Mouse (Mus musculus): ENCODE results near the gene Itm2b.

Gene Itm2b

DNA sequence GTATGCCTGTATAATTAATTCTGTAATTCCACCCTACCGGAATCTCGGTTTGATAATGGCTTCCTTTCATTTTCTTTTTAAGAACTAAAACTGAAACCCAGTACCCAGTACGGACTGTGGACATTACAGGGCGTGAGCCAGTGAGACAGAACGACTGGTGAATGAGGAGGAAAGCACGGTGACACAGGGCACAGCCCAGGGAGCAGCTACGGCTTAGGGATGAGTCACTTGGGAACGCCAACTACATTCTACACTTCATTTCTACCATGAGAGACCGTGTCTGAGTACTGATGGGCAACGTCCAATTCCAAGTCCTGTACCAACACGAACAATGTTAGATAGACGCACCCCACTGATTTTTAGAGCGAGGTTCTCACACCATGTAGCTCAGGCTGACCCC is 16.1 kb downstream of the Itm2b start:
- no peak for DNase-seq (ENCODE audit: low spot score in 2 of 2)

- no peak for DNase-seq (ENCODE audit: low spot score in 2 of 2)
Measured at GRCm38 (mm10) chr14:73368221-73368620, 16.9 kb downstream of the Itm2b start.

GRCm38 (mm10) chr14:73366278-73366677 is 18.8 kb downstream of the Itm2b start:
- no peak for DNase-seq (ENCODE audit: low spot score in 2 of 2)

DNA sequence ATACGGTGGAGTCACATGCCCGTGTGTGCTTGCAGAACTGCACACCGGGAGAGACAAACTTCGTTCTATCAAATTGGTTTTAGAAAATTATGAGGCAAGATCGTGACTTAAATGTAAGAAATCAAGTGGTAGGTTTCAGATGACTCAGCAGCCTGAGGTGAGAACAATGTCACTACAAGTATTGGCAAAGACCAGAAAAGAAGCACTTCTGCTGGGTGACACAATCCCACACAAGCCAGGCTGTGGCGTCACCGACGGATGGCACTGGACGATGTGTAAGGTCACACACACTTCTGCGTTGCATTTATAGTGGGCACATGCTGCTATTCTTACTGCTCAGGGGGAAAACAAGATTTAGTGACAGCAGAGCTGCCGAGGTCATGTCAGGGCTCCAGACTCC is 21.3 kb downstream of the Itm2b start:
- no peak for DNase-seq (ENCODE audit: low spot score in 2 of 2)

GRCm38 (mm10) chr14:73354700-73355099 is 30.4 kb downstream of the Itm2b start:
- DNase-seq (ENCODE audit: low spot score in 2 of 2), result no peak

DNA sequence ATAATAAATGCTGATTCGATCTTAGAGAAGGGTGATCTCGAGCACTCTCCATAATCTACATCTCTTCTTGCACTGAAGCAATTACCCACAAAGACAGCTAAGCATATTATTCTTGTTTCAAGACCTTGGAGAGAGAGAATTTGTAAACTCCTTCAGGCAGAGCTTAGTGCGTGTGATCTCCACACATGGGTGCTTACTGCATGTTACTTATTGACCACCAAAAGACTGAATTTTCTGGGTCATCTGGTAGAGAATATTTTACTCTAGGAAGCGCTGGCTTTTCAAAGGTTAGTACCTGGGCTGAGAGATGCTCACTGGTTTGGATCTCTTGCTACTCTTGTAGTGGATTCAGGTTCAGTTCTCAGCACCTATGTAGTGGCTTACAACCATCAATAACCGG is 34.0 kb downstream of the Itm2b start:
- no peak for DNase-seq (ENCODE audit: low spot score in 2 of 2)

DNA sequence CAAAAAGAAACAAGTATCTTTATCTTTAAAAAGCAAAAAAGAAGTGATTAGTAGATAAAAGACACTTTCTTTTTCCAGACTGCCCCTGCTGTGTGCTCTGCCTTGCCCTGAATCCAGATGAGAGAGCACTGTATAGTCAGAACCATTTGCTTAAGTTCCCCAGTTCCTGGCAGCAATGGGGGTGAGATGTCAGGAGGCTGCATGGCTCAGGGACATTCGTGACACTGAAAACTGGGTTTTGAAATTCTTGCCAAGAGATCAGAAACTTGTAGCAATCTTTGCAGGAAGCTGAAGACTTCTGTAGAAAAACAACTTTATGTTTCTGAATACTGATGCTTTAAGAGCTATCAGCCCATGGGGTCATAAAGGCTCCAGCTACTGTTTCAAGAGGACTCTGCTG is 35.1 kb downstream of the Itm2b start:
- DNase-seq (ENCODE audit: low spot score in 2 of 2), result no peak

DNA sequence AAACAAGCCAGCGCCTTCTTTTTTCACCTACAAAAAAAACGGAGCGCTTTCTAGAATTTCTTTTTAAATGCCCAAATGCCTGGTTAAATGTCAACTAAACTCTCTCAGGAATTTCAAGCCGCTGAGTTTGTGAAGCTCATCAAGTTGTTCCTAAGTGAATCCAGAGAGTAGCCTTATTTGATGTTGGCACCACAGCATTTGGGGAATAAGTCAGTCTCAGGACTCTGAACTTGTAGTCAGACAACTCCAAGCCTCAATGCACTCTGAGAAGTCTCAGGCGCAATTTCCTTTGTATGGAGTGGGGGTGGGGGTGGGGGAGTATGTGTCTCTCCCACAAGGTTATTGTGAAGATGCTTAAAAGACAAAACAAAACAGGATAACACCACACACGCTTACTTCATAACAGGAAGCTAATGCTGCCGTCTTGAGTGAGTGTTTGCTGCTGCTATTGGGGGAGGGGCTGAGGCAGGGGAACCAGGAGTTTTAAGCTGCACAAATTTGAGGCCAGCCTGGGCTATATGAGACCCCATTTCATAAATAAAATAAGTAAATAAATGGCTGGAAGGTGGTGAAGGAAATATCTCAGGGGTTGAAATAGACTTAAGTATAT is 35.9 kb downstream of the Itm2b start:
- no peak for DNase-seq (ENCODE audit: low spot score in 2 of 2)

- DNase-seq (ENCODE audit: low spot score in 2 of 2), result no peak
Measured at GRCm38 (mm10) chr14:73347302-73347701, 37.8 kb downstream of the Itm2b start.

DNA sequence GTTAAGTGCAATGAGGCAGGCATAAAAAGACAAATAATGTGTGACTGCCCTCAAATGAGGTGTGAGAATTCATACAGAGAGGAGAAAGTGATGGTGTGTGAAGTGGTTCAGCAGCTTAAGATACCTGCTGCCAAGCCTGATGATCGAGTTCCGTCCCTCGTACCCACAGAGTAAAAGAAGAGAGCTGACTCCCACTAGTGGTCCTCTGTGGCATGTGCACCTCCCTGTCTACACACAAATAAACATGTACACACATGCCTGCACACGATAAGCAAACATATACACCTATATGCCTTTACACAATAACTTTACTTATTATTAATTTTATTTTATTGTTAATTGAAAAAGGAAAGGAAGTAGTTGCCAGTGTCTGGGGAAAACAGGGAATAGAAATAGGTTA is 39.5 kb downstream of the Itm2b start:
- DNase-seq (ENCODE audit: low spot score in 2 of 2), result no peak

DNA sequence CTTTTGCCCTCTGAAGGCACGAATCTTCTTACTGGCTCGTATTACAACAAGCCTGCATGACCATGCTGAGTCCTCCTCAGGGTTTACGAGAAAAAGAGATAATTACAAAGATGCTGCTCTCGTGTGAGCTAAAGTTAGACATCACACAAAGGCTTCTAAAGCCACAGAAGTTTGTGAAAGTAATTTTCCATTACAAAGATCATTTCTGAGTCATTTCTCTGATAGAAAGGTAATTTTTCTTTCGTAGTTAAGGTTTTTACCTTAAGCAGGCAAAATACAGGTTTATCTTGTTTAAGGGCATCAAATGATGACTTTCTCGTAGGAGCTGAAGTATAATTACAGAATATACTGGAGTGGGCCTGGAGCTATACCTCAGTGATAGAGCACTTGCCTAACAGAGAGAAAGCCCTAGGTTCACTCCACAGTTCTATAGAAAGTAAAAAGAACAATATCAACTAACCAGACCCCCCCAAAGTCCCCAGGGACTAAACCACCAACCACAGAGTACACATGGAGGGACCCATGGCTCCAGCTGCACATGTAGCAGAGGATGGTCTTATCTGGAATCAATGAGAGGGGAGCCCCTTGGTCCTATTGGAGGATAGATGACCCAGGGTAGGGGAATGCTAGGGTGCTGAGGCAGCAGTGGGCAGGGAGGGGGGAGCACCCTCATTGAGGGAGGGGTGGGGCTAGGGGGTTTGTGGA is 44.9 kb downstream of the Itm2b start:
- DNase-seq (ENCODE audit: low spot score in 2 of 2), result peak in 1 of 2 experiments; percentile 30

GRCm38 (mm10) chr14:73339615-73340014 is 45.5 kb downstream of the Itm2b start:
- DNase-seq (ENCODE audit: low spot score in 2 of 2), result no peak

GRCm38 (mm10) chr14:73336316-73337080 is 48.6 kb downstream of the Itm2b start:
- no peak for DNase-seq (ENCODE audit: low spot score in 2 of 2)

GRCm38 (mm10) chr14:73334926-73335805 is 49.9 kb downstream of the Itm2b start:
- peak in 1 of 2 experiments; percentile 64 for DNase-seq (ENCODE audit: low spot score in 2 of 2)

DNA sequence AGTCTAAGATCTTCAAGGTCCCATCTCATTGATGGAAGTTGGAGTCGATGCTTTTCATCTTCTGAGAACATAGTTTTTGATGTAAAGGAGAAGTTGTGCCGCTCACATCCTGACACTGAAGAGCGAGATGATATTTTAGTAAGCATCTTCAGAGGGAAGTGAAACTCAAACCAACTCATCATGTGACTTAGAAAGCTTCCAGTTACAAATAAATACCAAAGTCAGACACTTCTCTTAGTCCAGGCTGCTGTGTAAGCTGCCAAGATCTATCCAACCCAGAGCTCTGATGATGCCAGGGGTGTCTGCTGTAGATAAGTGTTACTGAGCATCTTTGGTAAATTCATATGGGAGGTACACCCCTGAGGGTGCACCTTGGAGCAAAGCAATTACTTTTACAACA is 51.2 kb downstream of the Itm2b start:
- DNase-seq (ENCODE audit: low spot score in 2 of 2), result no peak

DNA sequence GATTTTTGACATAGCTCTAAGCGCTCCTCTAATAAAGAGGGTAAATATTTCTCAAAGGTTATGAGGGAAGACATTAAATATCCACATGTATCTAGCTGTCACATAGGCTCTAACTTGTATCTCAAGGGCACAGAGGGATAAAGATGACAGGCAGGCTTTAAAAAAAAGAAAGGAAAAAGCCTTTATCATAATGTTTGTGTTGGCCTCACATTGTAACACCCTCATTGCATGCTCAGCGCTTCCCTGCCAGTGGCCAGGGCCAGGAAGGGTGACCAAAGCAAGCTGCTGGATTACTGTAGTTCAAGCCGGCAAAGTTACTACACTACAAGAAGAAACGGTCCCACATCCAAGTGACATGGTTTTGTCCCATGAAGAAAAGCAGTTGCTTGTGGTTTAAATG is 53.7 kb downstream of the Itm2b start:
- DNase-seq (ENCODE audit: low spot score in 2 of 2), result no peak

GRCm38 (mm10) chr14:73329871-73330270 is 55.2 kb downstream of the Itm2b start:
- no peak for DNase-seq (ENCODE audit: low spot score in 2 of 2)

DNA sequence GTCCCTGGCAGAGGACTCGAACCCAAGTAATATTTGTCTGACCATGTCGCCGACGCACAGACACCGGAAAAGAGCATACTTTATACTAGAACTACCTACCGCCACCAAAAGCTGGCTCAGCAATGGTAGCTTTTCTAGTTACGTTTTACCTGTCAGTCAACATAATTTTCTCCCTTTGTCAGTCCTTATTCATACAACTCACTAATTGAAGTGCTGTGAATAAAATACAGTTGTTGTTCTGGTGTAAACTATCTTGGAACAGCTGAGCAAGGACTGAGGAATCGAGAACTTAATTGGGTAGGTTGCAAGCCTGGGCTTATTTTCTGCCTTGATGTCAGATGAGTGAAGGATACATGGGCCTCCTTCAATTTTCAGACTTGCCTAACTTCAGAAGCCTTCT is 58.6 kb downstream of the Itm2b start:
- no peak for DNase-seq (ENCODE audit: low spot score in 2 of 2)

GRCm38 (mm10) chr14:73325456-73326381 is 59.4 kb downstream of the Itm2b start, which contains the start of gene Rb1:
Gene Rb1, minus strand, starts transcription at chr14:73325822.
- peak; percentile 84 to 93 for DNase-seq (ENCODE audit: low spot score in 2 of 2)

DNA sequence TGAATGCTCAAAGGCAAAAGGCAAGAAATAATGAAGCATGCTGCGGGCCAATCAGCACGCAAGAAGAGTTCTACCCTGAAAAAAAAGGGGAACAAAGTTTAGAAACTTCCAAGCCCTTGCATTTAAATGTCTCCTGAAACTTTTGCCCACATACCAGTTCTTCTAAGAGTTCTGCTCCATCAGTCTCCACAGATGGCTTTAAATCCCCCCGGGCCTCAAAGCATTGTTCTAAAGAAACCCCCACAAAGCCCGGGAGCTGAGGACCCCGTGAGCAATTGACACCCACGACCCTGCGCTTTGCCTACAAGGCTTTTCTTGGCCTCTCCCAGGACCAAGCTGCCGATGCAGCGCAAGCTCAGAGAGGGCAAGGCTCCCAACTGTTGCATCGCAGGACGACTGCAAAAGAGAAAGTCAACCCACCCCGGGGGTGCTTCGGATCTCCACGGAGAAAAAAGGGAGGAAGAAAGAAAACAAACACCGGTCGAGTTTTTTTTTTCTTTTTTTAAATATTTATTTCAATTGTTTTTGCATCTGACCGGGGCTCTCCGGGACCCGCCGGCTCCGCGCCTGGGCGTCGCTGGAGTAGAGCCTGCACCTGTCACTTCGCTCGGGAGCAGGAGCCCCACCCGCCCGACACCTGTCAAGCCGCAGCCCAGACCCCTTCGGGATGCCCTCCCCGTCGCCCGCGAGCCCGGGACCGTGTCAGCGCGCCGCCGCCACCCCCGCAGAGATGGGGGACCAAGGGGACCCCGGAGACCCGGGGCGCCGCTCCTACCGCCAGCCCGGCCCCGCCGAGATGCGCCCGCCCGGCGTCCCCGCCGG is 60.2 kb downstream of the Itm2b start:
- peak; percentile 59 to 85 for DNase-seq (ENCODE audit: low spot score in 2 of 2)
